Mouse (Mus musculus) lung, embryonic 16.5 days (tissue): ENCODE results near the gene Riok1. TPM values are rescaled to one million over a fixed set of nuclear protein-coding genes. Genes with fewer than 3 reads are reported as not detected.

Source experiments
- ATAC-seq: fragments of 200-750 bp; cut with Nextera tagmentation; 2 replicates; pipeline ENCODE4 v1.8.0; 2017; ENCODE audit warnings: low read depth, mild to moderate bottlenecking, moderate library complexity
- H3K27ac ChIP-seq: fragments of 300-500 bp; sonication (generic); 2 replicates; pipeline ENCODE4 v1.5.1; 2014; ENCODE audit warnings: mild to moderate bottlenecking, control low read depth, low read length
- H3K27me3 ChIP-seq: fragments of 300-500 bp; sonication (generic); 2 replicates; pipeline ENCODE4 v1.6.1; 2014; ENCODE audit warnings: low read depth, low read length, mixed read lengths; ENCODE audit not compliant: control insufficient read depth, insufficient read depth
- H3K36me3 ChIP-seq: fragments of 300-500 bp; sonication (generic); 2 replicates; pipeline ENCODE4 v1.6.1; 2014; ENCODE audit warnings: low read length; ENCODE audit not compliant: control insufficient read depth, insufficient read depth
- H3K4me1 ChIP-seq: fragments of 300-500 bp; sonication (generic); replicated peaks from 2 replicates; pipeline ENCODE4 v1.6.1; 2014; ENCODE audit warnings: low read length, mixed read lengths; ENCODE audit not compliant: control insufficient read depth, insufficient read depth
- H3K4me2 ChIP-seq: fragments of 300-500 bp; sonication (generic); 2 replicates; pipeline ENCODE4 v1.6.1; 2014; ENCODE audit warnings: low read depth, low read length, control low read depth
- H3K4me3 ChIP-seq: fragments of 300-500 bp; sonication (generic); 2 replicates; pipeline ENCODE4 v1.5.1; 2014; ENCODE audit warnings: mild to moderate bottlenecking, low read length, control low read depth
- H3K9ac ChIP-seq: fragments of 300-500 bp; sonication (generic); 2 replicates; pipeline ENCODE4 v1.6.1; 2014; ENCODE audit warnings: low read length, control low read depth
- H3K9me3 ChIP-seq: fragments of 300-500 bp; sonication (generic); 2 replicates; pipeline ENCODE4 v1.6.1; 2016; ENCODE audit warnings: low read length; ENCODE audit not compliant: control insufficient read depth
- WGBS: fragments of 180-500 bp; shearing (Covaris S2); extraction: QIAGEN DNeasy Blood & Tissue Kit; methylation state at CpG from one replicate; pipeline ENCODE4 v1.1.7; 2014; 5-methylcytosine and 5-hydroxymethylcytosine counted together
- polyA plus RNA-seq: library from polyadenylated mRNA; unstranded; fragments of >200 nt; fragmentation: Nextera tagmentation; extraction: Ambion mirVana; gene quantifications from 2 replicates; pipeline ENCODE4 v1.2.1, GENCODE M21; 2015

The Riok1 gene
- 55.2 and 56.0 TPM in 2 replicates for polyA plus RNA-seq

DNA sequence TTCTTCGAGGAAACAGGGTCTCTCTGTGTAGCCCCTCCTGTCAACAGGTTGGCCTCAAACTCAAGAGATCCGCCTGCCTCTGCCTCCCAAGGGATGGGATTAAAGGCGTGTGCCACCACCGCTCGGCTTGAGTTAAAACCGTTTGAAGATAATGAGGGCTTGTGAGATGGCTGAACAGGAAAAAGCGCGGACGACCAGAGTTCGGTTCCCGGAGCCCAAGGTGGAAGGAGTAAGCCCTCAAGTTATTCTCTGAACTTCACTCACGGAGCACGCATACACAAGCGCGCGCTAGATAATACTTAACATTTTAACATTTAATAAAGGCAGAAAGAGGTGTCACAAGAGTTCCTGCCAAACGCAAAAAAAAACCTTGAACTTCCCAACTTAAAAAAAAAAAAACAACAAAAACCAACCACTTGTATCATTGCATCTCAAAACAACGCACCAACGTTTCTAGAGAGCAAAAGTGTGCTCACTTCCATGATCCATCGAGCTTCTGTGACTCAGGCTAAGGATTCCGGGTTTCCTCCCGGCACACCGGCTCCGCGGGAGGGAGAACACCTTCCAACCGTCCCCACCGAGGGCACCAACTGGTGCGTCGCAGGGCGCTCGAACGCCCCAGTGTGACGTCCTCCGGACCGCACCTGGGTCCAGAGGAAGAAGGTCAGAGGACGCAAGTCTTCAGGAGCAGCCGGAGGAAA, at the start of gene Riok1:
Gene Riok1, plus strand, starts transcription at position 653 of the 701 bp plus-strand sequence.
- peak within 1 kb of the TSS; percentile 78 for H3K27ac ChIP-seq
- H3K4me1 ChIP-seq: peaks cover 20% of the 10 kb centered on the region
- H3K9ac ChIP-seq: peak within 1 kb of the TSS; percentile 93
- H3K27me3 ChIP-seq: no peaks in the 10 kb centered on the region
- peak; percentile 79 for ATAC-seq
- WGBS: 9% methylated on average over 37 of the region's 37 CpGs
- H3K36me3 ChIP-seq: peaks cover 14% of the 10 kb centered on the region
- H3K4me2 ChIP-seq: peak within 1 kb of the TSS; percentile 84
- H3K4me3 ChIP-seq: peak within 1 kb of the TSS; percentile 95
- H3K9me3 ChIP-seq: no peaks in the 10 kb centered on the region

- Histone ChIP-seq H3K27ac (no peak overlapping the region), H3K4me3 (no peak overlapping the region), H3K27me3 (no peaks in the 10 kb centered on the region), H3K36me3 (peaks cover 44% of the 10 kb centered on the region), H3K9me3 (no peaks in the 10 kb centered on the region), H3K9ac (no peak overlapping the region), H3K4me1 (peaks cover 2% of the 10 kb centered on the region; the same call in 1 of the 2 replicates), H3K4me2 (no peak overlapping the region)
- WGBS: 89% methylated on average over 8 of the region's 8 CpGs
- ATAC-seq: no peak
These were observed 47.1 kb upstream of the Riok1 start for GRCm38 (mm10) chr13:37989701-37990100.

DNA sequence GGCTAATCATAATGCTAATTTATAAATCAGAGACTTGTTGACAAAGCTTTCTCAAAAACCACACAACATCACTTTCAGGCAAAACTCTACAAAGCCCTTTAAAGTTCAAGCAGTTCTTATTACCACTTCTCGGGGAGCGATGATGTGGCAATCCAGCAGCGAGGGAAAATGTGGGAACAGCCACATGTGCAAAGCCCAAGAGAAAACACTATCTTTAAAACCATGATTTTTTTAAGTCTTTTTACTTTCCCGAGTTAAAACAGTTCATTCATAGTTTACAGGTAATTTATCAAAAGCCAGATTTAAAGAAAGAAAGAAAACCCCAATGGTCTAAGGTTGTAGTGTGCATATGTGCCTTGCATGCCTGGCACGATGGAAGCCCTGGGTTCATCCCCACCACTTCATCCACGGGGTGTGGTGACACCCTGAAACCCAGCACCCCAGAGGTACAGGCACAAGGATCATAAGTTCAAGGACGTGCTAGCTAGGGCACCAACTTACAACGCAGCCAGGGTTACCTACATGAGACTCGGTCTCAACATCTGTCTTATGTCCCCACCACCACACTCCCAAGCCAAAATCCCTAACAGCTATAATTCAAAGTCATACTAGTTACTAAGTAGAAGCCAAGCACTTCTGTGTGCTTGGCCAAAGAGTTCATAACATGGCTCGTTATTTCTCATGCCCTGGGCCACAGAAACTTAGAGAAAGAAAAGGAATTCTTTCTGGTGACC, 44.0 kb upstream of the Riok1 start:
- WGBS: 6% methylated on average over 10 of the region's 10 CpGs
- ATAC-seq: no peak
- H3K4me1 ChIP-seq: peaks cover 2% of the 10 kb centered on the region; the same call in 1 of the 2 replicates
- peak overlapping the region; percentile 93 for H3K27ac ChIP-seq
- peak overlapping the region; percentile 91 for H3K4me3 ChIP-seq
- H3K4me2 ChIP-seq: peak overlapping the region; percentile 70
- peaks cover 26% of the 10 kb centered on the region for H3K36me3 ChIP-seq
- H3K9me3 ChIP-seq: no peaks in the 10 kb centered on the region
- peak overlapping the region; percentile 98 for H3K9ac ChIP-seq
- H3K27me3 ChIP-seq: no peaks in the 10 kb centered on the region

DNA sequence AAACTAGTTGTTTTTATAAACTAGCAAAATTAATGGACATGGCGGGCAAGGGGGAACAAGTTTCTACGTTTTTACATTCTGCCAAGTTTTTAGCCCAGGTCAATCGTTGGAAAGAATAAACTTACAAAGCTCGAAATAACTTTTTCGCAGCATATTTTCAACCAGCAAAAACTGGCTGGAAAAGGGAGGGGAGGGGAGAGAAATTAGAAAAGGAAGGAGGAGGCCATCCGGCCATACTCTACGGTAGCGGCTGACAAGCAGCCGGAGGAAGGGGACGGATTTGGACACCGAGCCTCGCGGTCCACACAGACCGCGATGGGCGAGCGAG, 43.5 kb upstream of the Riok1 start:
- peak overlapping the region; percentile 91 for H3K4me3 ChIP-seq
- WGBS: under 1% methylated on average over 17 of the region's 17 CpGs
- H3K9me3 ChIP-seq: no peaks in the 10 kb centered on the region
- no peak; the same call in 1 of the 2 replicates for ATAC-seq
- peak overlapping the region; percentile 93 for H3K27ac ChIP-seq
- H3K4me1 ChIP-seq: peaks cover 2% of the 10 kb centered on the region; the same call in 1 of the 2 replicates
- peak overlapping the region; percentile 98 for H3K9ac ChIP-seq
- peaks cover 23% of the 10 kb centered on the region for H3K36me3 ChIP-seq
- H3K27me3 ChIP-seq: no peaks in the 10 kb centered on the region
- peak overlapping the region; percentile 70 for H3K4me2 ChIP-seq

- H3K36me3 ChIP-seq: peaks cover 21% of the 10 kb centered on the region
- peaks cover 2% of the 10 kb centered on the region; the same call in 1 of the 2 replicates for H3K4me1 ChIP-seq
- under 1% methylated on average over 76 of the region's 89 CpGs for WGBS
- H3K9me3 ChIP-seq: no peaks in the 10 kb centered on the region
- H3K4me3 ChIP-seq: peak within 1 kb of the TSS; percentile 91
- H3K27ac ChIP-seq: peak within 1 kb of the TSS; percentile 93
- H3K4me2 ChIP-seq: peak within 1 kb of the TSS; percentile 70
- H3K9ac ChIP-seq: peak within 1 kb of the TSS; percentile 98
- peak; percentile 98 for ATAC-seq
- no peaks in the 10 kb centered on the region for H3K27me3 ChIP-seq
These were observed 42.9 kb upstream of the Riok1 start, which contains the start of gene Ssr1 for GRCm38 (mm10) chr13:37993704-37994404. Gene Ssr1, minus strand, starts transcription at chr13:37994217.

- peak overlapping the region; percentile 91 for H3K4me3 ChIP-seq
- peak overlapping the region; percentile 62 for H3K4me2 ChIP-seq
- no peaks in the 10 kb centered on the region for H3K9me3 ChIP-seq
- ATAC-seq: no peak; the same call in 1 of the 2 replicates
- no peak overlapping the region for H3K27ac ChIP-seq
- peak overlapping the region; percentile 63 for H3K9ac ChIP-seq
- no peaks in the 10 kb centered on the region for H3K27me3 ChIP-seq
- H3K36me3 ChIP-seq: peaks cover 17% of the 10 kb centered on the region; the same call in 1 of the 2 replicates
- H3K4me1 ChIP-seq: peaks cover 2% of the 10 kb centered on the region; the same call in 1 of the 2 replicates
- 12% methylated on average over 7 of the region's 7 CpGs for whole genome bisulfite sequencing
These were observed 42.4 kb upstream of the Riok1 start for GRCm38 (mm10) chr13:37994405-37994749.

- no peaks in the 10 kb centered on the region for H3K27me3 ChIP-seq
- 77% methylated on average over 3 of the region's 3 CpGs for WGBS
- H3K27ac ChIP-seq: no peak overlapping the region
- H3K4me2 ChIP-seq: no peak overlapping the region
- no peaks in the 10 kb centered on the region for H3K4me1 ChIP-seq
- H3K4me3 ChIP-seq: no peak overlapping the region
- H3K36me3 ChIP-seq: no peaks in the 10 kb centered on the region
- no peak overlapping the region for H3K9ac ChIP-seq
- H3K9me3 ChIP-seq: no peaks in the 10 kb centered on the region
- ATAC-seq: no peak
These were observed 37.1 kb upstream of the Riok1 start for GRCm38 (mm10) chr13:37999713-38000112.

DNA sequence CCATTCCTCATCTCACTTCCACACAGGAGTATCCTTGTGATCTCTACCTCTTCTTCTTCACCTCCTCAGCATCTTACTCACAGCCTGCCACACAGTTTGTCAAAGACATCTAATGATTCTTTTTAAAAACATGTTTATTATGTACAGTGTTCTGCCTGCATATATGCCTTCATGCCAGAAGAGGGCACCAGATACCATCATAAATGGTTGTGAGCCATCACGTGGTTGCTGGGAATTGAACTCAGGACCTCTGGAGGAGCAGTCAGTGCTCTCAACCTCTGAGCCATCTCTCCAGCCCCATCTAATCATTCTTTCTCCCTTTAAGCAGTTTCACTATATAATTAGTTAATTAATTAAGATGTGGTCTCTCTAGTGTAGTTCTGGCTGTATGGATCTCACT, 34.3 kb upstream of the Riok1 start:
- WGBS: 44% methylated on average over 1 of the region's 1 CpGs
- Histone ChIP-seq H3K4me3 (no peak overlapping the region), H3K9me3 (no peaks in the 10 kb centered on the region), H3K4me2 (no peak overlapping the region), H3K27ac (no peak overlapping the region), H3K9ac (no peak overlapping the region), H3K4me1 (no peaks in the 10 kb centered on the region), H3K36me3 (no peaks in the 10 kb centered on the region), H3K27me3 (no peaks in the 10 kb centered on the region)
- no peak for ATAC-seq

DNA sequence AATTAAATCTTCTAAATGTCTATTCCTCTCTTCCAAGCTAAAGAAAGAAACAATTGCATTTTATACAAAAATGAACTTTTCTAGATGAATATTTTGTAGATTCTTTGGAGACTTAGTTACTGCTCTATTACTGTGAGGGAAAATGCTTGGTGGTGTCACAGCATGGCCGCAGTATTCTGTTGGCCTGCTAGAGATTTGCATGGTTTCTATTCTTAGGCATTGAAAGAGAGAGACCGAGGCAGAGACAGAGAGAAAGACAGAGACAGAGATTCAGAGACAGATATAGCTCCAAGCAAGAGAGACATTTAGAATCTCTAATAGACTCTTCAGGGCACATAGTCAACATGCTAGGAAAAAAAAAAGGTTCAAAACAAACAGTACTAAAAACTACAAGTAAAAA, 28.8 kb upstream of the Riok1 start:
- Histone ChIP-seq H3K27me3 (no peaks in the 10 kb centered on the region), H3K4me3 (no peak overlapping the region), H3K4me1 (no peaks in the 10 kb centered on the region), H3K27ac (no peak overlapping the region), H3K9ac (no peak overlapping the region), H3K4me2 (no peak overlapping the region), H3K9me3 (no peaks in the 10 kb centered on the region), H3K36me3 (no peaks in the 10 kb centered on the region)
- ATAC-seq: no peak
- WGBS: 90% methylated on average over 2 of the region's 2 CpGs
